Mouse (Mus musculus) adrenal gland, adult 8-10 months (tissue): ENCODE measurements around the gene Gap43. TPM values are rescaled to one million over a fixed set of nuclear protein-coding genes. Genes with fewer than 3 reads are reported as not detected.
A peak's percentile ranks its signal among the peaks of the same experiment; 100 is the strongest.
"Not testable (repeated sequence)": the region's sequence is repeated elsewhere in the genome, so short reads cannot be mapped to it uniquely, and the experiment has no call there.

Source experiments
- DNase-seq: peaks from one replicate; pipeline ENCODE4 v3.0.0; 2022
- total RNA-seq, 4 experiments: library from RNA; stranded (reverse); gene quantifications; 2 replicates each; pipeline ENCODE4 v1.2.4; 2022

Gene Gap43
- total RNA-seq: under 1 TPM; 0.31 to 0.74 (median 0.73) TPM

GRCm38 (mm10) chr16:42340021-42340768, at the start of gene Gap43:
Gap43 (minus strand) TSS chr16:42340651.
- DNase-seq: no peak

- no peak for DNase-seq
Measured at GRCm38 (mm10) chr16:42381328-42381838, 40.9 kb upstream of the Gap43 start.

DNA sequence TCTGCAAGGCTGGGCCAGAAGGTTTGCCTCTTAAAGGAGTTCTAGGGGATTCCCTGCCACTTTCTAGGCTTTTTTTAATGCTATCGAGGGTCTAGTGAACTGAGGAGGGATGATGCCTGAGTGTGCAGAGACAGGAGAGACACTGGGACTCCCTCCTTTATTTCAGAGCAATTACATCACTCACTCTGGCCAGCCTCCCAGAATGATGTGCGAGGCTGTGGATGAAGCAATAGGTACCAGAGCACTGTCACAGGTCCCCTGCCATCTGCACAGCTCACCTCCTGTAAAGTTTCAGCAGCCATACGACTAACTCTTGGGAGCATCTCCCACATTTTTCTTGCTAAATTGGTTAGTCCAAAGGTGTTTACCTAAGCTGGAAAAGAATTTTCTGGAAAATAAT, 40.2 kb upstream of the Gap43 start:
- DNase-seq: no peak

GRCm38 (mm10) chr16:42370148-42370547, 29.7 kb upstream of the Gap43 start:
- no peak for DNase-seq

GRCm38 (mm10) chr16:42369346-42369745, 28.9 kb upstream of the Gap43 start:
- no peak for DNase-seq

DNA sequence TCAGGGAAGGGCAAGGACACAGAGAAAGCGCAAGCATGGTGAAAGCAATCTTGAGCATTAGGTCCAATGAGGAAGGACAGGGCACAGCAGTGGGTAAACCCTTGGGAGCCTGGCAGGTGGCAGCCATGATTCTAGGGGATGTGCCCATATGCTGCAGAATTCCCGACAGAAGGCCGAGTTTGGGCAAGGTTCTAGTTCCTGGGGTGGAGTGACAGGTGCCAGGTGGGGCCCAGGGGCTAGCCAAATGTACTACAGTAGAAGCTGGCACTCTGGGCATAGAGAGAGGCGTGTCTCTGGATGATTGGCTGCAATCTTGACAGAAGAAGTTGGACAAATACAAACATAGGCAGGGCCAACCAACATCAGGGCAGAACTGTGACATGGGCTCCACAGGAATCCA, 19.6 kb upstream of the Gap43 start:
- no peak for DNase-seq

GRCm38 (mm10) chr16:42358058-42358457, 17.6 kb upstream of the Gap43 start:
- DNase-seq: no peak

DNA sequence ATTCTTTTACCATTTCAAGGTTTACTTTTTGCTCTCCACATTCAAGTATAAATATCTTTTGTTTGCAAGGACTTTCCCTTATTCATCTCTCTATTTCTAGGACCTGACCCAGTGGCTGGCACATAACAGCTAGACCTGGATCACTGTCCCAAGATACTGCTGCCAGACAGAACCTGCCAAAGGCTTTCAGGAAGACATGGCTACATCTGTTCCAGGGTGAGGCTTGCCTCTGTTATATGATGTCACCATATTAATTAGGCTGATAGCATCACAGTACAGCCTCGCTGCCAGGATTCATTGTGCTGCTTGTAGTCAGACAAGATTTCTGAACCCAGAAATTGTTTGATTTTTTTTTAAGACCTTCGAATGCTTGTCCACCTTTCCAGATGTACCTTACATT, 9.6 kb upstream of the Gap43 start:
- no peak for DNase-seq

- DNase-seq: not testable (repeated sequence)
Measured at GRCm38 (mm10) chr16:42340865-42341264, 414 bp upstream of the Gap43 start.

DNA sequence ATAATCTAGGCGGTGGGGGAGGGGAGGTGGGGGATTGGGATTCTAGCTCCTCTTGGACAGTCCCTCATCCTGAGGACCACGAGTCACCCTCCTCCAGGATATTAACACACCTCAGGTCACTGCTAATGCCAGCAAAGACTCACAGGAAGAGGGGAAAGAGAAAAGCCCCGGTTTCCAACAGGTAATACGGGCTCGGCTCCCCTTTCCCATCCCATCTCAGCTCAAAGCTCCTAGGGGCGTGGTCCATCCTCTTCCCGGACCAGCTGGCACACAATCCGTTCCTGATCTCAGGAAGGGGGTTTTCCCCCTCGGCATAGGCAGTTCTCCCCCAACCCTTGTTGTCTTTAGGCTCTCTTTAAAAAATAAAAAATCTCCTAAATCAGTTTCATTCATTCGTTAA, 939 bp downstream of the Gap43 start:
- DNase-seq: no peak

DNA sequence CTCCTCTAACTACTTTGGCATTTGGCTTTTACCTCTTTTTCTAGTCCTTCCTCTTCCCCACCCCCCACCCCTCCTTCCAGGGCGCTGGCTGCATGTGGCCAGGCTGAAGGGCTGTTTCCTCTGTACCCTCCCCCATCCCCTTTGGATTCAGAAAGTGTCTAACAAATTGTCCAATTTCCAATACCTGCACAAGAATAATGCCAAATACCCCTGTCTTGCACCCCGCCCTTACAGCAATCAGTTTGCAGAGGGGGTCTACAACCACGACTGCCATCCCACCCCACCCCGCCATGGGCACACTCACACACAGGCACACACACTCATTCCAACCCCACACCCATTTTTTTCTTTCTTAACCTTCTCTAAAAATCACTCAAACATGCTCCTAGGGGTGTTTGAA, 1.5 kb downstream of the Gap43 start:
- no peak for DNase-seq

- DNase-seq: no peak
Measured at GRCm38 (mm10) chr16:42338342-42338741, 2.1 kb downstream of the Gap43 start.

DNA sequence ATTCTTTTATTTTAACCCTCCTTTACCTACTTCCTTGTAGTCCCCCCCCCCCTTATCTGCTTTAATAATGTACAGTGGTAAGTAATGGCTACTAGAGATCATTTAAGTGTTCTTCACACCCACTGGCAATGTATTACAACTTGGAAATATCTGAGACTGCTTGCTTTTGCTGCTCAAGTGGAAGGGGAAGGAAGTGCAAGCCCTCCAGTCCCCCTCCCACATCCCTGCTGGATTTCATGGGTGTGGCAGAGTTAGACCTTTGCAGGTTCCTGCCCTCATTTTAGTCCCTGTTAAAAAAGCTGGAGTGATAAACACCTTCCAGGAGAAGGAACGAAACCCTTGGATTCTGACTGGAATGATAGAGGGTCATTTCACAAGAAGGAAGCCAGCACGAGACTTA, 2.8 kb downstream of the Gap43 start:
- no peak for DNase-seq

DNA sequence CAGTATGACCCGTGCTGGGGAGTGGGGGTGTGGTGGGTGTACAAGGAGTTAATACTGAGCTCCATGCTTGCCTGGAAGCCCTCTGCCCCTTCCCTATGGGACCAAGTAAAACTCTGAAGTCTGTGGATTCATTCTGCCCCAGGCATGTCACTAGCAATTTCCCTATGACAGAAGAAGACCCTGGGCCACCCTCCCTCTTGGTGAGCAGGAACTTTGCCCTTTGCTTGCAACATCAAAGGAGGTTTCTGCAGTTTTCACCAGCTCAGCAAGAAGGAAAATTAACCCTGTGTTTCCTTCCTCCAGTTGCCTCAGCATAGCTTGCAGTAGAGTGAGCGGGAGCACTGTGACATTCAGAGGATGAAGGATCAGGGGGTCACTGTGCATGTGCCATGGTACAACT, 3.8 kb downstream of the Gap43 start:
- DNase-seq: no peak

- DNase-seq: no peak
Measured at GRCm38 (mm10) chr16:42332321-42332720, 8.1 kb downstream of the Gap43 start.

DNA sequence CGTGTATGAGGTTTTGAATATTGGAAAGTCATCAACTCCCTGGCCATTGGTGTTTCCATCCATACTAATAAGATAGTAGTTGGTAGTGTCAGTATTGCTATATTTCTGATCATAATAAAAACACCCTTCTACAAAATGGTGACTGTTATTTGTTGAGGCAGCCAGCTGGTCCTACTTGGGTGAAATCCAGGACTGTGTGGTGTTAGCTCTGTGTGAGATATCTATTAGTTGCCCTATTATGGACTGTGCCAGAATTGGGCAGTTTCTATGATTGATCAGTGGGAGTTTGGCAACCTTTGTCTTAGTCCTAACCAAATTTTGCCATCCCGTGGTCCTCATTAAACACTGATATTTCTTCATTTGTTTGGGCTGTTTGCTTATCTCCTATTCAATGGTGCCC, 14.3 kb downstream of the Gap43 start:
- no peak for DNase-seq

DNA sequence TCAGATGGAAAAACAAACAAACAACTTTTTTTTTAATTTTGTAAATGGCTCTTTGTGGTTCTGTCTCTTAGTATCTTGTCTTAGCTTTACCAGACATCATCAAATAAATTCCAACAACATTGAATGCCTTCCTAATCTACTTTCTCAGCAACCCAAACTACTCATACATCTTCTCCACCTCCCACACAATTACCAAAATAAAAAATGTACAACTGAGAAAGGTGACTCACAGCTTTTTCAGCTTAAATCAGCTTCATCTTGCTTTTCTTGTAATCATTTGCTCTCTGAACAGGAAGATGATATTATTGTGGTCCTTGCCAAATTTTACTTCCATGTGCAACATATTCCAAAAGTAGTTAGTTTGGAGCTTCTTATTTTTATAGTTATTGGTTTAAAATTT, 14.9 kb downstream of the Gap43 start:
- DNase-seq: no peak

- peak; percentile 7 for DNase-seq
Measured at GRCm38 (mm10) chr16:42319831-42320230, 20.6 kb downstream of the Gap43 start.

DNA sequence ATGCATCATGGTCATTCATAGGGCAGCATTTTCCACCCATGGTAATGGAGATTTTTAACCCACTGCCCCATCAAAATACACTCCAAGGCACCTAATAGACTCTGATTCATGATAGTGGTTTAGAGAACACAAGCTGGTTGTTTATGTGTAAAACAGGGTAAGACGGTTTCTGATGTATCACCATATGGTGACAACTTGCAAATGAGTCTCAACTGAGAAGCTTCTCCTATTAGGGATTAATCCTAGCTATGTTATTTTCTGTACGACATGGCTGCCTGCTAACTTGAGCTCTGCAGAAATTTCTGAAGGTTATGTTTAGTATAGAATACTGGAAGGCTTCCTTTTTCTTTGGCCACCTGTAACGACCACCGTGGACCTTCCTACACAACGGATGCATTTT, 21.1 kb downstream of the Gap43 start:
- DNase-seq: no peak

DNA sequence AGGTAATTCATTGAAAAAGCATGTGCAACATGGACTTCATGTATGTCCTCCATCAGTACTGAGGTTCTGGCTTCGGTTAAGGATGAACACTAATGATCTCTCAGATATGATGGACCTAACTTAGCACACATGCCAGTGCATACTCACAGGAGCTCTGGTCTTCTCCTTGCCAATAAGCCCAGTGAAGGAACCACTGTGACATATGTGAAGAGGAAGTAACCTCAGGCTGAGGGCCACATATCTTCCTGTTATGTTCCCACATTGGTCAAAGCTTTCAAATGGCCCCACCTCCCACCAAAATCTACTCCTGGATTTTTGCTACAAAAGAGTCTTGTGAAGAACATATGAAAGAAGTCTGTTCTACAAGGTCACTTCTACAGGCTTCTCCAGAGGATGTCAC, 28.3 kb downstream of the Gap43 start:
- no peak for DNase-seq

- no peak for DNase-seq
Measured at GRCm38 (mm10) chr16:42308761-42309160, 31.7 kb downstream of the Gap43 start.

- no peak for DNase-seq
Measured at GRCm38 (mm10) chr16:42305934-42306701, 34.3 kb downstream of the Gap43 start.

DNA sequence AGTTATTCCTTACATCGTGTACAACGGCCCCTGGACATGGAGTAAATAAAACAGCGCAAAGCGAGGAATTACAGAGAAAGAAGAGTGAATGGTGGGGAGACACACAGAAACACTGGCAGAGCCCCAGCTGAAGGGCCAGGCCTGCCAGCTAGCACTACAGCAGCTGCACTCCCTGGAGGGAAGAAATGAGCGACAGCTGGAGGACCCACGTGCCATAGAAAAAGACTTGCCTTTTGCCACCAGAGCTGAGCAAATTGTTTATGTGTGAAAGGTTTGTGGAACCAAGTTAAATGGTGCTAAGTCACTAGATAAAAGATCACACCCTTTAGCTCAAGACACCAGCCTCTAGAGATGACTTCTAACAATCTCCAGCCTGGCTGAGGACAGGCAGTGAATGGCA, 37.0 kb downstream of the Gap43 start:
- DNase-seq: peak; percentile 3

DNA sequence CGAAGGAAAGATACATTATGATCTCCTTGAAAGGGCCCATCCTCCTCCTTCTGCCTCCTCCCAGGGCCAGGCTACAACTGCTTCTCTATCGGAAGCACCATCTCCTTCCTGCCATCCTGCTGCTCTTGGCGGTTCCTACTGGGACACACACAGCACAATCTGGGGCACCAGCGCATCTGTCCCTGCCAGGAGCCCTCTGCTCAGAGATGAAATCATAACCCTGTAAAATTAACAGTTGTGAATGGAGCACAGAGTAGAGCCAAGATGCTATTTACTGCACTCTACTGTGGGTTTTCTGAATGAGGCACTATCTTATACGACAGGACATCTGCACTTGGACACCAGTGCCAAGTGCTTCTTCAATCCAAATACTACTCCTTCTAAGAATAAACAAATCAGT, 46.0 kb downstream of the Gap43 start:
- no peak for DNase-seq
